ENCODE assay signal across 11 mouse cellular contexts in genomic region chr5:142256231-142256630, GRCm38 (mm10).
"Had no signal": no experiment of that assay in that cellular context is flagged by ENCODE, and none has a peak within 500 bp of the region (broad histone marks: within the 10 kb centered on the region; RNA-seq: fewer than 3 reads in every experiment).

No protein-coding gene starts in this region.

- DNase-seq: kidney, adult 2 months; kidney, postnatal 25 days; layer of hippocampus, adult 9-11 months; lung, adult 18-20 months; lung, postnatal 10 days; lung, postnatal 36 days; midbrain, embryonic 14.5 days; right cerebral cortex, adult 18-20 months; right cerebral cortex, postnatal 14 days; spleen, adult 18-20 months; thymus, postnatal 36 days had no signal
